Mouse (Mus musculus): ENCODE results near the gene Kctd17.

GRCm38 (mm10) chr15:78449131-78449530 is 20.8 kb downstream of the Kctd17 start:
- no peak for TF ChIP-seq CTCF (IDR thresholded peaks at IDR 0.05; ENCODE audit: low read depth, low read length)
- no peak for TF ChIP-seq POLR2A (IDR thresholded peaks at IDR 0.05; ENCODE audit: insufficient read depth, low read length)

Measured in ES-Bruce4 (cell line).